Mouse (Mus musculus): ENCODE measurements around the gene Zdhhc5.
"Not testable (repeated sequence)": the region's sequence is repeated elsewhere in the genome, so short reads cannot be mapped to it uniquely, and the experiment has no call there.

Zdhhc5 gene

GRCm38 (mm10) chr2:84695007-84695695, 19.8 kb downstream of the Zdhhc5 start:
- DNase-seq (ENCODE audit: low spot score in 2 of 2) = no peak

GRCm38 (mm10) chr2:84690050-84690449, 24.9 kb downstream of the Zdhhc5 start:
- DNase-seq (ENCODE audit: low spot score in 2 of 2) = no peak

- no peak for DNase-seq (ENCODE audit: low spot score in 2 of 2)
Observed at GRCm38 (mm10) chr2:84688080-84688844, 26.7 kb downstream of the Zdhhc5 start.

- DNase-seq (ENCODE audit: low spot score in 2 of 2) = no peak
Observed at GRCm38 (mm10) chr2:84682605-84683183, 32.3 kb downstream of the Zdhhc5 start.

GRCm38 (mm10) chr2:84679016-84679415, 36.0 kb downstream of the Zdhhc5 start, which contains the start of gene Tmx2:
Gene Tmx2, minus strand, starts transcription at chr2:84679140.
- no peak for DNase-seq (ENCODE audit: low spot score in 2 of 2)

- peak; percentile 92 to 93 for DNase-seq (ENCODE audit: low spot score in 2 of 2)
Observed at GRCm38 (mm10) chr2:84677968-84678880, 36.8 kb downstream of the Zdhhc5 start, which contains the start of the genes Gm28635 and Med19. Gene Gm28635, minus strand, starts transcription at chr2:84678041. Gene Med19, plus strand, starts transcription at chr2:84678402.

- no peak for DNase-seq (ENCODE audit: low spot score in 2 of 2)
Observed at GRCm38 (mm10) chr2:84677270-84677967, 37.6 kb downstream of the Zdhhc5 start.

- not testable (repeated sequence) for DNase-seq (ENCODE audit: low spot score in 2 of 2)
Observed at GRCm38 (mm10) chr2:84671535-84671934, 43.4 kb downstream of the Zdhhc5 start.

- DNase-seq (ENCODE audit: low spot score in 2 of 2) = peak; percentile 86
Observed at GRCm38 (mm10) chr2:84670569-84670933, 44.4 kb downstream of the Zdhhc5 start, which contains the start of gene Selenoh. Gene Selenoh, minus strand, starts transcription at chr2:84670770.

- no peak for DNase-seq (ENCODE audit: low spot score in 2 of 2)
Observed at GRCm38 (mm10) chr2:84669828-84670568, 45.0 kb downstream of the Zdhhc5 start.

- no peak for DNase-seq (ENCODE audit: low spot score in 2 of 2)
Observed at GRCm38 (mm10) chr2:84666081-84666480, 48.9 kb downstream of the Zdhhc5 start.

GRCm38 (mm10) chr2:84662866-84663265, 52.1 kb downstream of the Zdhhc5 start:
- peak in 1 of 2 experiments; percentile 67 for DNase-seq (ENCODE audit: low spot score in 2 of 2)

- DNase-seq (ENCODE audit: low spot score in 2 of 2) = peak; percentile 35 to 61
Observed at GRCm38 (mm10) chr2:84660253-84660652, 54.7 kb downstream of the Zdhhc5 start.

- no peak for DNase-seq (ENCODE audit: low spot score in 2 of 2)
Observed at GRCm38 (mm10) chr2:84658806-84659205, 56.2 kb downstream of the Zdhhc5 start, which contains the start of gene Btbd18. Gene Btbd18, plus strand, starts transcription at chr2:84659079.

GRCm38 (mm10) chr2:84655864-84656263, 59.1 kb downstream of the Zdhhc5 start:
- DNase-seq (ENCODE audit: low spot score in 2 of 2) = no peak

- DNase-seq (ENCODE audit: low spot score in 2 of 2) = no peak
Observed at GRCm38 (mm10) chr2:84653354-84653753, 61.6 kb downstream of the Zdhhc5 start.

- no peak for DNase-seq (ENCODE audit: low spot score in 2 of 2)
Observed at GRCm38 (mm10) chr2:84650464-84651195, 64.3 kb downstream of the Zdhhc5 start, which contains the start of gene Ctnnd1. Gene Ctnnd1, minus strand, starts transcription at chr2:84650765.

GRCm38 (mm10) chr2:84649674-84650073, 65.3 kb downstream of the Zdhhc5 start:
- DNase-seq (ENCODE audit: low spot score in 2 of 2) = no peak

- DNase-seq (ENCODE audit: low spot score in 2 of 2) = no peak
Observed at GRCm38 (mm10) chr2:84648369-84648768, 66.6 kb downstream of the Zdhhc5 start.

All from thymus, postnatal 10 days (tissue).